Mouse (Mus musculus): ENCODE results near the gene Wbp11.
"Not testable (repeated sequence)": the region's sequence is repeated elsewhere in the genome, so short reads cannot be mapped to it uniquely, and the experiment has no call there.

DNA sequence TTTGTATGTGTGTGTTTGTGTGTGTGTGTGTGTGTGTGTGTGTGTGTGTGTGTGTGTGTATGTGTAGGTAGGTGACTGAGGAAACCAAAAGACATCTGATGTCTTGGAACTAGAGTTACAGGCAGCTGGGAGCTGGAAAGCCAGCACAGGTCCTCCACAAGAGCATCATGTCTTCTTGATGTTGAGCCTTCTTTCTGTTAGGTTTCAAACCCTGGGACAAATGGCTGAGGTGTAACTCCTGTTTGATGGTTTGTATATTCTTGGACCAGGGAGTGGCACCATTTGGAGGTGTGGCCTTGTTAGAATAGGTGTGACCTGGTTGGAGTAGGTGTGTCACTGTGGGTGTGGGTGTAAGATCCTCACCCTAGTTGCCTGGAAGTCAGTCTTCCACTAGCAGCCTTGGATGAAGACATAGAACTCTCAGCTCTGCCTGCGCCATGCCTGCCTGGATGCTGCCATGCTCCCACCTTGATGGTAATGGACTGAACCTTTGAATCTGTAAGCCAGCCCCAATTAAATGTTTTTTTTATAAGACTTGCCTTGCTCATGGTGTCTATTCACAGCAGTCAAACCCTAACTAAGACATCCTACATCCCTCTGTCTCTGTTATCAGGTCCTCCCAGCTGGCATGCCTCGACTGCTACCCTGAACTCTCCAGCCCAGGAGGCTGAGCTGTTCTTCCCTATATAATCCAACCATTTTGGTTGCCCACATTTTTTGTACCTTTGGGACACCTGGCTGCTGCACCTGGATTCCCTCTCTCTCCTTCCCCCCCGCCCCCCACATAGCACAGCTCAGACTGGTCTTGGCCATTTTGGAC is 29.9 kb downstream of the Wbp11 start:
- TF ChIP-seq CTCF (IDR thresholded peaks at IDR 0.05; ENCODE audit: low read depth, low read length); POLR2A (IDR thresholded peaks at IDR 0.05; ENCODE audit: insufficient read depth, low read length): not testable (repeated sequence)
